Mouse (Mus musculus): Measurements from ENCODE around the gene Psmd1. TPM values are rescaled to one million over a fixed set of nuclear protein-coding genes. Genes with fewer than 3 reads are reported as not detected.

Gene Psmd1
- total and polyA plus RNA-seq, 3 experiments = 57.9 to 155 (median 116) TPM

- H3K36me3 ChIP-seq (ENCODE audit: control insufficient read depth in 1 of 2, insufficient read depth in 2 of 2, low read length in 2 of 2) = no peaks in the 10 kb centered on the region
- peaks cover 7 to 10% of the 10 kb centered on the region in 2 experiments for H3K27me3 ChIP-seq (ENCODE audit: control insufficient read depth in 1 of 2, insufficient read depth in 2 of 2, low read length in 2 of 2)
- no peaks in the 10 kb centered on the region for H3K9me3 ChIP-seq (replicated peaks; ENCODE audit: insufficient read depth, low read length)
- H3K79me2 ChIP-seq (ENCODE audit: control insufficient read depth, insufficient read depth, low read length, poor library complexity) = no peaks in the 10 kb centered on the region; the same call in 1 of the 2 replicates
- no peak overlapping the region for H3K4me3 ChIP-seq (ENCODE audit: control insufficient read depth in 1 of 2, insufficient read depth in 1 of 2, low read depth in 2 of 2, low read length in 2 of 2)
- no peak for DNase-seq (ENCODE audit: low read depth, low spot score)
- no peak overlapping the region for H3K9ac ChIP-seq (ENCODE audit: control insufficient read depth, low read depth, low read length, poor library complexity, severe bottlenecking)
- H3K4me1 ChIP-seq (ENCODE audit: control insufficient read depth in 1 of 2, insufficient read depth in 2 of 2, low read length in 2 of 2) = peaks cover 2 to 3% of the 10 kb centered on the region in 2 experiments; a peak in 3 of 4 replicates
- TF ChIP-seq BHLHE40 (IDR thresholded peaks at IDR 0.05; ENCODE audit: borderline replicate concordance, low read depth, low read length) = no peak
- TF ChIP-seq POLR2AphosphoS5 (IDR thresholded peaks at IDR 0.05; ENCODE audit: borderline replicate concordance, low read depth, low read length) = no peak
- no peak for TF ChIP-seq UBTF (IDR thresholded peaks at IDR 0.05; ENCODE audit: borderline replicate concordance, insufficient read depth, low read depth, low read length)
- no peak for TF ChIP-seq E2F4 (IDR thresholded peaks at IDR 0.05; ENCODE audit: borderline replicate concordance, low read depth, low read length)
- H3K27ac ChIP-seq (ENCODE audit: control insufficient read depth, low read depth, low read length) = no peak overlapping the region
Observed at GRCm38 (mm10) chr1:86054943-86055342, 9.2 kb upstream of the Psmd1 start.

- Histone ChIP-seq H3K4me3 (ENCODE audit: control insufficient read depth in 1 of 2, insufficient read depth in 1 of 2, low read depth in 2 of 2, low read length in 2 of 2) (no peak overlapping the region), H3K9me3 (replicated peaks; ENCODE audit: insufficient read depth, low read length) (no peaks in the 10 kb centered on the region), H3K27me3 (ENCODE audit: control insufficient read depth in 1 of 2, insufficient read depth in 2 of 2, low read length in 2 of 2) (peaks cover 6 to 7% of the 10 kb centered on the region in 2 experiments), H3K27ac (ENCODE audit: control insufficient read depth, low read depth, low read length) (no peak overlapping the region), H3K36me3 (ENCODE audit: control insufficient read depth in 1 of 2, insufficient read depth in 2 of 2, low read length in 2 of 2) (no peaks in the 10 kb centered on the region), H3K4me1 (ENCODE audit: control insufficient read depth in 1 of 2, insufficient read depth in 2 of 2, low read length in 2 of 2) (peaks cover 2 to 3% of the 10 kb centered on the region in 2 experiments; a peak in 3 of 4 replicates), H3K9ac (ENCODE audit: control insufficient read depth, low read depth, low read length, poor library complexity, severe bottlenecking) (no peak overlapping the region), H3K79me2 (ENCODE audit: control insufficient read depth, insufficient read depth, low read length, poor library complexity) (no peaks in the 10 kb centered on the region; the same call in 1 of the 2 replicates)
- no peak for DNase-seq (ENCODE audit: low read depth, low spot score)
- TF ChIP-seq MXI1 (IDR thresholded peaks at IDR 0.05; ENCODE audit: low read depth, low read length) (no peak), USF2 (IDR thresholded peaks at IDR 0.05; ENCODE audit: borderline replicate concordance in 1 of 2, insufficient read depth in 1 of 2, low read depth in 1 of 2, low read length in 2 of 2) (no peak), CHD1 (IDR thresholded peaks at IDR 0.05; ENCODE audit: low read depth, low read length) (no peak), ZKSCAN1 (IDR thresholded peaks at IDR 0.05; ENCODE audit: low read depth, low read length) (no peak), MYC (IDR thresholded peaks at IDR 0.05; ENCODE audit: low read depth, low read length) (no peak), MAFK (IDR thresholded peaks at IDR 0.05; ENCODE audit: borderline replicate concordance, low read depth, low read length) (no peak), RAD21 (IDR thresholded peaks at IDR 0.05; ENCODE audit: low read depth, low read length) (no peak), EP300 (IDR thresholded peaks at IDR 0.05; ENCODE audit: low read depth in 1 of 2, low read length in 2 of 2) (no peak), CTCF (IDR thresholded peaks at IDR 0.05 in 2 of 3, conservative IDR thresholded peaks at IDR 0.05 in 1 of 3; ENCODE audit: control insufficient read depth in 1 of 3, insufficient read depth in 1 of 3, low read depth in 2 of 3, low read length in 3 of 3, poor library complexity in 1 of 3, severe bottlenecking in 1 of 3) (no peak), NRF1 (IDR thresholded peaks at IDR 0.05; ENCODE audit: insufficient read depth, low read depth, low read length, poor library complexity, severe bottlenecking) (no peak), ZMIZ1 (IDR thresholded peaks at IDR 0.05; ENCODE audit: low read depth, low read length) (no peak), ZNF384 (IDR thresholded peaks at IDR 0.05; ENCODE audit: low read depth, low read length) (no peak), E2F4 (IDR thresholded peaks at IDR 0.05; ENCODE audit: borderline replicate concordance, low read depth, low read length) (no peak), ELF1 (IDR thresholded peaks at IDR 0.05; ENCODE audit: low read depth, low read length) (no peak), SIN3A (IDR thresholded peaks at IDR 0.05; ENCODE audit: low read length) (no peak), UBTF (IDR thresholded peaks at IDR 0.05; ENCODE audit: borderline replicate concordance, insufficient read depth, low read depth, low read length) (no peak), MAX (IDR thresholded peaks at IDR 0.05; ENCODE audit: low read length) (no peak)
Observed at GRCm38 (mm10) chr1:86056284-86056683, 7.9 kb upstream of the Psmd1 start.
